Mouse (Mus musculus): Measurements from ENCODE around the gene Olfr231.

DNA sequence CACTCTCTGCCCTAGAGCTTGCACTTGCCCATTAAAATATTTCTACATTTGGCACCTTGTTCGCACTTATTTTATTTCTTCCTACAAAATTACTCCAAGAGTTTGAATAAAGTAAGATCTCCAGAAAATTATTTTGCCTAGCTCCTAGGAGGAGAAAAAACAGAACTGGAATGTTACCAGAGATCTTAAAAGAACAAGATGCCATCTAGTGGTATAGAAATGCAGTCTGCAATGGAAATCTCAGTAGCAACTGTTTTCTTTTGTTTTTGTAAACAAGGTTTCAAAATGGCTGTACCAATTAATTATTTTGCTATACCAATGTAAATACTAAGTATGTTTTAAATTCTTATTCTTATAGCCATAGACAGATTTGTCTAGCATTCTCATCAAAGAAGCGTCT, 17.2 kb downstream of the Olfr231 start:
- no peak for TF ChIP-seq CTCF (IDR thresholded peaks at IDR 0.05; ENCODE audit: borderline replicate concordance, control insufficient read depth, extremely low read depth, insufficient read depth, low read length, poor library complexity)
- no peak for TF ChIP-seq POLR2A (IDR thresholded peaks at IDR 0.05; ENCODE audit: control insufficient read depth, extremely low read depth, insufficient read depth, low read length, poor library complexity)
